Mouse (Mus musculus): ENCODE data around the gene Prcc. TPM values are rescaled to one million over a fixed set of nuclear protein-coding genes. Genes with fewer than 3 reads are reported as not detected.
A peak's percentile ranks its signal among the peaks of the same experiment; 100 is the strongest.

Gene Prcc
- total RNA-seq (2021): 10 to 100 TPM; 39.9 to 45.5 TPM
- long read RNA-seq, experiment 1, transcript Prcc-201 (7 exons, 2,099 nt): major isoform, 14 of 19 reads
- long read RNA-seq, experiment 1, partial matches to known transcripts: 5 of 19 reads
- long read RNA-seq, experiment 1, other reads (novel, unspliced or antisense): 0 of 19 reads
- long read RNA-seq, experiment 2, transcript Prcc-201 (7 exons, 2,099 nt): major isoform, 23 of 24 reads
- long read RNA-seq, experiment 2, partial matches to known transcripts: 1 of 24 reads
- long read RNA-seq, experiment 2, other reads (novel, unspliced or antisense): 0 of 24 reads

DNA sequence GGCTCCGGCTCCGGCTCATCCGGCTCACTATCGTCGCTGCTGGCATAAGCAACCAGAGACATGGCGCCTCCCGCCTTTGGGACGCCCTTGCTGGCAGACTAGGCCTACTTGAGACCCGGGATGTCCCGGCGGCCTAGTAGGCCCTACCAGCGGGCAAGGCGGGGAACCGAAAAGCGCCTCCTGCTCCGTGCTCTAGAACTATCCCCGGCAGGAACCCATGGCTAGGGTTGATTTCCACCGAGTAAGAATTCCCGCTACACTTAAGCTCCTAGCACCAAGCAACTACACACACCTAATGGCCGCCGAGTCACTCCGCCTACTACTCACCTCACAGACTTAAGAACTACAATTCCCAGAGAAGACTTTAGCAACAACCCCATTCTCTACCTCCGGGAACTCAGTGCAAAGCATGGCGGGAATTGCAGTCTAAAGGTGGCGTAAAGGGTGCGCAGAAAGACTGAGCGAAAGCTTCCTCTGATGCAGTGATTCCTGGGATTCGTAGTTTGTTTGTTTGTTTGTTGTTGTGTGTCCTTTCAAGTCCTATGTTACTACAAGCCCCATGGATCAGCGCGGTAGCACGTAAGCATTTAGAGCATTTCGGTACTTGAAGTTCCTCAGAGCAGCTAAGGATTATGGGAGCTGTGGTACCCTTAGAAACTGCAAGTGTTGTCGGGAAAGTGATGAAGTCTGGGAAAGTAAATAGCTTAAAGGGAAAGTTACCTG is at the start of gene Prcc:
Prcc (minus strand) TSS at position 328 of the 723 bp plus-strand sequence.
- DNase-seq: peak; percentile 95

DNA sequence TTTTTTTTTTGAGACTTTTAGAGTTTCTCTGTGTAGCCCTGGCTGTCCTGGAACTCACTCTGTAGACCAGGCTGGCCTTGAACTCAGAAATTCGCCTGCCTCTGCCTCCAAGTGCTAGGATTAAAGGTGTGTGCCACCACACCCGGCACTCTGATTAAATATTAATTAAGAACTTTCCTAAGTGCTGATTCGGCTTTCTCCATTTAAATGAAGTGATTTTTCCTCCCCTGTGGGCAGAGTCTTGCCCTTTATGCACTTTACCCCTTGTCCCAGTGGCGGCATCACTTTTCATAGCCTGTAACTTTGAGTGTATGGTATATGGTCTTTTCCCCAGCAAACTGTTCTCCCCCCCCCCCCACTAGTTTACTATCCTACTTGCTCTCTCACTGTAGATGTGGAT is 49.8 kb upstream of the Prcc start:
- no peak for DNase-seq

- DNase-seq: no peak
These were observed 49.1 kb upstream of the Prcc start for GRCm38 (mm10) chr3:87934501-87934900.

- no peak for DNase-seq
These were observed 48.6 kb upstream of the Prcc start for GRCm38 (mm10) chr3:87934026-87934425.

DNA sequence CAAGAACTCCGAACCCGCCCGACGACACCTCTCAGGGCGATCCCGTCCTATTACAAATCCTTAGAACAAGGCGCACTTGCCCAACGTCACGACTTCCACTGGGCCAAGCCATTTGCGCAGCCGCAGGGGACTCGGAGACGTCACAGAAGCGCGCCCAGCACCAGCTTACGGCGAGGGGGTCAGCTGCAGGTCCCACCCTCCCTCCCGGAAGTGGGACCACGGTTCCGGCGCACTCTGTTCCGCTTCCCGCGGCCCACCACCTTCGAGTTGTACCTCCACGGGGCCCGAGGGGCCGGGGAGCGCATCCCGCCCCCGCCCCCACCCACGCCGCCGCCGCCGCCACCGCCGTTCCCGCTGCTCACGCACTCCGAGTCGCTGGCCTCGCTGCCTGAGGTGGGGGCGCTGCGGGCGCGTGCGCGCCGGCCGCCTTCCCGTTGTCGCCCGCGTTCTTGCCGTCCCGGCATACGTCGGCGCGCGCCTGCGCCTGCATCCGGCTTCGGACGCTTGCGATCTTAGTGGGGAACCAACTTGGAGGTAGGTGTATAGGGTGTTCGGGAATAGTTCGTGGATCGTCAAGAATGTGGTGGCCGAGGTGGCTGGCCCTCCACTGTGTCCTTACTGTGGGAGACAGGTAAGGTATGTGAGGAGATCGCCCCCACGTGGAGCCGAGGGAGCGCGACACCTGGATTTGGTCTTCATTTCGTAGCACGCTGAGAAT is 44.8 kb upstream of the Prcc start, which contains the start of the genes Isg20l2 and Rrnad1:
Isg20l2 (plus strand) TSS at position 237 of the 718 bp plus-strand sequence.
Rrnad1 (minus strand) TSS at position 640 of the 718 bp plus-strand sequence.
- peak; percentile 96 for DNase-seq

GRCm38 (mm10) chr3:87929341-87930077 is 44.1 kb upstream of the Prcc start:
- no peak for DNase-seq

DNA sequence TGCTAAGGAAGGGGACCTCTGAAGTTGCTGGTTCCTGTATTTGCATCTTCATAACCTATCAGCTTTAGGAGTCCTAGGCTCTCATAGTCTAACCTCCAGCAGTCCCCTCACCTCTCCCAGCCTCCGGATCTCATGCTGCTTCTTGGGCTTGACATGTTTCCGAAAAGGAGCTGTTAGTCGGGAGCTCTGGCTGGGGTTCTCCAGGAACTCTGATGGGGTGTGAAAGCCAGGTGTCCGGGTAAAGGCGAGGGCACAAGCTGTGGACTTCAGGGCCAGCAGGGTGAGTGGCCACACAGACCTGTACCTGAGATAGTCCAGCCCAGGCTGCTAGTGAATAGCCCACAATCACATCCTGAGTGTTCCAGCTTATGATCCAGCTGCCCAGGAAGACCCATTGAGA is 42.0 kb upstream of the Prcc start:
- DNase-seq: no peak

GRCm38 (mm10) chr3:87924996-87925395 is 39.6 kb upstream of the Prcc start:
- DNase-seq: no peak

- no peak for DNase-seq
These were observed 35.0 kb upstream of the Prcc start for GRCm38 (mm10) chr3:87920270-87920943.

- peak; percentile 72 for DNase-seq
These were observed 34.1 kb upstream of the Prcc start, which contains the start of gene Mrpl24 for GRCm38 (mm10) chr3:87919336-87920108. Mrpl24 (plus strand) TSS chr3:87919506.

- no peak for DNase-seq
These were observed 33.1 kb upstream of the Prcc start for GRCm38 (mm10) chr3:87918551-87918950.

DNA sequence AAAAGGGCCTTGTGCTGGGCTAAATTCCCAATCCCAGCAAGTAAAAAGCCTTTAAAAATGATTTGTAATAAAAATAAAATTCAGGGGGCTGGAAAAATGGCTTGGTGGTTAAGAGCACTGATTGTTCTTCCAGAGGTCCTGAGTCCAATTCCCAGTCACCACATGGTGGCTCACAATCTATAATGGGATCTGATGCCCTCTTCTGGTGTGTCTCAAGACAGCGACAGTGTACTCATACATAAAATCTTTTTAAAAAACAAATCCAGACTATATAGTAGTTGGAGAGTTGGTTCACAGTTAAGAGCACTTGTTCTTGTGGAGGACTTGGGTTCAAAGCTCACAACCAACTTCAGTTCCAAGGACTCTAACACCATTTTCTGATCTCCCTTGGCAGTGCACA is 31.6 kb upstream of the Prcc start:
- DNase-seq: no peak

- no peak for DNase-seq
These were observed 28.5 kb upstream of the Prcc start for GRCm38 (mm10) chr3:87913891-87914290.

- DNase-seq: no peak
These were observed 28.1 kb upstream of the Prcc start for GRCm38 (mm10) chr3:87913491-87913890.

- peak; percentile 82 for DNase-seq
These were observed 25.2 kb upstream of the Prcc start for GRCm38 (mm10) chr3:87910573-87911141.

GRCm38 (mm10) chr3:87909874-87910273 is 24.5 kb upstream of the Prcc start:
- no peak for DNase-seq

DNA sequence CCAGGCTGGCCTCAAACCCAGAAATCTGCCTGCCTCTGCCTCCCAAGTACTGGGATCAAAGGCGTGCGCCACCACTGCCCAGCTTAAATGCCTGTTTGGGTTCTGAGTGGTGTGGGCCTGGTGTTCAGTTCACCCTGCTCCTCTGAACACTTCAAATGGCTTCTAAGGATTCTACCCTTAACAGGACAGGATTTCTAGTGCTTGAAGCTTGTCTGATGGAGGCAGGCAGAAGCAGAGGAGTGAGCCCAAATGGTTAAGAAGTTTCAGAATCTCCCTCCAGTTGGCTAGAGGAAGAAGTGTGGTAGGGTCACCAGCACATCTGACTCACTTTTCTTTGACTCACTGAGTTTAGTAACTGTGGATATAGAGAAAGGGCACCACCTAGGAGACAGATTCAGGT is 24.0 kb upstream of the Prcc start:
- DNase-seq: no peak

DNA sequence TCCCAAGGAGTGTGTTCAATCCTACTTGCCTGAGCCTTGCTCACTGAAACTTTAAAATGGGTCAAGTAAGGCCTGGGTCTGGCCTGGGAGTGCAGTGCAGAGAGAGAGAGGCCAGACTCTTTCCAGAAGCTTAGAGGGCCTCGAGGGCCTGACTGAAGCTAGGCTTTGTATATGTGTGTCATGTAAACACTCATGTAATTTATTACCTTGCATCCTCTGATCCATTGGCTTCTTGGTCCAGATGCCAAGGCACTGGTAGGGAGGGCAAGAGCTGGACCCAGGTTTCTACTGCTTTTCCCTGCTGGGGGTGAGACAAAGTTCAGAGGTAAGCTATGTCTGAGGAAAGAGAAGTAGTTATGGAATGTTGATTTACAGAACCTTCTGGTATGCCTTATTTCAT is 22.5 kb upstream of the Prcc start:
- no peak for DNase-seq

- peak; percentile 41 for DNase-seq
These were observed 21.8 kb upstream of the Prcc start for GRCm38 (mm10) chr3:87906981-87907857.

Measured in gastrocnemius, postnatal 25 days (tissue).